Mouse (Mus musculus) intestine, postnatal 0 days (tissue): ENCODE results near the gene Acvr1b. TPM values are rescaled to one million over a fixed set of nuclear protein-coding genes. Genes with fewer than 3 reads are reported as not detected.

Experiments used
- ATAC-seq: fragments of 200-750 bp; cut with Nextera tagmentation; 2 replicates; pipeline ENCODE4 v1.8.0; 2017; ENCODE audit warnings: mild to moderate bottlenecking, moderate TSS enrichment, moderate library complexity
- H3K27ac ChIP-seq: fragments of 300-500 bp; sonication (generic); 2 replicates; pipeline ENCODE4 v1.5.1; 2014; ENCODE audit warnings: mild to moderate bottlenecking, low read depth, low read length, moderate library complexity
- H3K27me3 ChIP-seq: fragments of 300-500 bp; sonication (generic); replicated peaks from 2 replicates; pipeline ENCODE4 v1.6.1; 2014; ENCODE audit warnings: low read length, mixed read lengths; ENCODE audit not compliant: control insufficient read depth, insufficient read depth
- H3K36me3 ChIP-seq: fragments of 300-500 bp; sonication (generic); 2 replicates; pipeline ENCODE4 v1.6.1; 2014; ENCODE audit warnings: mild to moderate bottlenecking, moderate library complexity; ENCODE audit not compliant: control insufficient read depth, insufficient read depth
- H3K4me1 ChIP-seq: fragments of 300-500 bp; sonication (generic); replicated peaks from 2 replicates; pipeline ENCODE4 v1.6.1; 2014; ENCODE audit warnings: antibody characterized with exemption, low read length, mixed read lengths; ENCODE audit not compliant: control insufficient read depth, insufficient read depth
- H3K4me2 ChIP-seq: fragments of 300-500 bp; sonication (generic); replicated peaks from 2 replicates; pipeline ENCODE4 v1.6.1; 2014; ENCODE audit warnings: low read depth, mild to moderate bottlenecking, moderate library complexity
- H3K4me3 ChIP-seq: fragments of 300-500 bp; sonication (generic); 2 replicates; pipeline ENCODE4 v1.5.1; 2014; ENCODE audit warnings: low read depth, low read length
- H3K9ac ChIP-seq: fragments of 300-500 bp; sonication (generic); 2 replicates; pipeline ENCODE4 v1.6.1; 2014; ENCODE audit warnings: mild to moderate bottlenecking, low read depth, low read length
- H3K9me3 ChIP-seq: fragments of 300-500 bp; sonication (generic); 2 replicates; pipeline ENCODE4 v1.6.1; 2016; ENCODE audit warnings: mixed run types; ENCODE audit not compliant: control insufficient read depth
- CTCF ChIP-seq: sonication (generic); IDR thresholded peaks from 2 replicates; pipeline ENCODE4 v1.5.1; 2016; ENCODE audit warnings: low read depth, mild to moderate bottlenecking, control low read depth, antibody characterized with exemption, moderate library complexity
- WGBS: fragments of 180-500 bp; shearing (Covaris S2); extraction: QIAGEN DNeasy Blood & Tissue Kit; methylation state at CpG from one replicate; pipeline ENCODE4 v1.1.7; 2014; 5-methylcytosine and 5-hydroxymethylcytosine counted together
- polyA plus RNA-seq: library from polyadenylated mRNA; unstranded; fragments of >200 nt; fragmentation: Nextera tagmentation; extraction: Ambion mirVana; gene quantifications from 2 replicates; pipeline ENCODE4 v1.2.1, GENCODE M21; 2015

The Acvr1b gene
- polyA plus RNA-seq, 1 experiment from 2014 or later, result 6.0 TPM

GRCm38 (mm10) chr15:101171272-101171671 is 2.6 kb upstream of the Acvr1b start:
- Histone ChIP-seq H3K4me3 (no peak overlapping the region), H3K9ac (no peak overlapping the region), H3K4me2 (no peak overlapping the region), H3K9me3 (no peaks in the 10 kb centered on the region), H3K27ac (no peak overlapping the region), H3K4me1 (0 out of 2 replicates have a peak, but pooled peaks cover 6% of the 10 kb centered on the region), H3K36me3 (no peaks in the 10 kb centered on the region), H3K27me3 (no peaks in the 10 kb centered on the region)
- no peak for ATAC-seq
- 82% methylated on average over 4 of the region's 4 CpGs for WGBS
- no peak for TF ChIP-seq CTCF

- Histone ChIP-seq H3K9ac (no peak overlapping the region), H3K4me3 (no peak overlapping the region), H3K4me2 (no peak overlapping the region), H3K4me1 (0 out of 2 replicates have a peak, but pooled peaks cover 5% of the 10 kb centered on the region), H3K27ac (no peak overlapping the region), H3K9me3 (no peaks in the 10 kb centered on the region), H3K36me3 (no peaks in the 10 kb centered on the region), H3K27me3 (no peaks in the 10 kb centered on the region)
- 84% methylated on average over 2 of the region's 2 CpGs for WGBS
- no peak for ATAC-seq
- TF ChIP-seq CTCF, result no peak
Observed at GRCm38 (mm10) chr15:101172016-101172415, 1.9 kb upstream of the Acvr1b start.

GRCm38 (mm10) chr15:101174294-101175130 is 645 bp downstream of the Acvr1b start:
- TF ChIP-seq CTCF, result no peak
- peak overlapping the region; percentile 85 for H3K4me2 ChIP-seq
- no peaks in the 10 kb centered on the region for H3K36me3 ChIP-seq
- 0 out of 2 replicates have a peak, but pooled peaks cover 2% of the 10 kb centered on the region for H3K4me1 ChIP-seq
- no peaks in the 10 kb centered on the region for H3K9me3 ChIP-seq
- peak overlapping the region; percentile 87 for H3K27ac ChIP-seq
- 2% methylated on average over 38 of the region's 46 CpGs for WGBS
- H3K9ac ChIP-seq, result peak overlapping the region; percentile 98
- peak overlapping the region; percentile 96 for H3K4me3 ChIP-seq
- no peaks in the 10 kb centered on the region for H3K27me3 ChIP-seq
- ATAC-seq, result no peak; the same call in 1 of the 2 replicates

DNA sequence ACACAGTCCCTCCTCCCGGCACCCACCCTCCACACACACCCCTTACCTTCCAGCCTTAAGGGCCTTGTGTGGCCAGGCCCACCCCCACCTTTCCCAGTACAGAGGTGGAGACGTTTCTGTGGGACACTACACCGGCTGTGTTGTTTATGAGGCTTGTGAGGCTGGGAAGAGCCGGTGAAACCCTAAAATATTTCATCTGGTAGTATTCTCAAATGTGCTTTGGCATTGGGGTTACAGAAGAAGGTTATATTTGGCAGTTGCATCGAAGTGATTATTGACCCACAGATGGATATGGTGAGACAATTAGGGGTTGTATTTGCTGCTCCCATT is 1.2 kb downstream of the Acvr1b start:
- no peak for TF ChIP-seq CTCF
- peak overlapping the region; percentile 85 for H3K4me2 ChIP-seq
- H3K9me3 ChIP-seq, result no peaks in the 10 kb centered on the region
- H3K4me3 ChIP-seq, result peak overlapping the region; percentile 96
- no peak for ATAC-seq
- peak overlapping the region; percentile 98 for H3K9ac ChIP-seq
- no peaks in the 10 kb centered on the region for H3K27me3 ChIP-seq
- WGBS, result 8% methylated on average over 5 of the region's 5 CpGs
- peak overlapping the region; percentile 87; the same call in 1 of the 2 replicates for H3K27ac ChIP-seq
- H3K36me3 ChIP-seq, result no peaks in the 10 kb centered on the region
- H3K4me1 ChIP-seq, result peaks cover 4% of the 10 kb centered on the region; the same call in 1 of the 2 replicates

- no peak for TF ChIP-seq CTCF
- no peaks in the 10 kb centered on the region for H3K27me3 ChIP-seq
- peak overlapping the region; percentile 96 for H3K4me3 ChIP-seq
- peaks cover 10% of the 10 kb centered on the region for H3K4me1 ChIP-seq
- H3K27ac ChIP-seq, result peak overlapping the region; percentile 87
- 15% methylated on average over 17 of the region's 17 CpGs for WGBS
- H3K4me2 ChIP-seq, result peak overlapping the region; percentile 85
- H3K36me3 ChIP-seq, result no peaks in the 10 kb centered on the region
- no peak for ATAC-seq
- no peaks in the 10 kb centered on the region for H3K9me3 ChIP-seq
- H3K9ac ChIP-seq, result no peak overlapping the region; the same call in 1 of the 2 replicates
Observed at GRCm38 (mm10) chr15:101175613-101176283, 1.9 kb downstream of the Acvr1b start.

- WGBS, result 16% methylated on average over 3 of the region's 3 CpGs
- H3K4me1 ChIP-seq, result peaks cover 15% of the 10 kb centered on the region
- H3K27me3 ChIP-seq, result no peaks in the 10 kb centered on the region
- H3K9ac ChIP-seq, result no peak overlapping the region
- no peak for ATAC-seq
- peak overlapping the region; percentile 85 for H3K4me2 ChIP-seq
- H3K36me3 ChIP-seq, result no peaks in the 10 kb centered on the region
- peak overlapping the region; percentile 96; the same call in 1 of the 2 replicates for H3K4me3 ChIP-seq
- H3K27ac ChIP-seq, result peak overlapping the region; percentile 87
- no peaks in the 10 kb centered on the region for H3K9me3 ChIP-seq
- TF ChIP-seq CTCF, result no peak
Observed at GRCm38 (mm10) chr15:101176284-101176680, 2.4 kb downstream of the Acvr1b start.
